Mouse (Mus musculus) megakaryocyte, embryonic 14.5 days (primary cell): ENCODE data around the gene Cyld.

Source experiments
- FLI1 ChIP-seq: IDR thresholded peaks from 2 replicates; pipeline ENCODE4 v1.6.1; 2012; ENCODE audit warnings: low read length, inconsistent platforms, mixed read lengths
- GATA1 ChIP-seq: IDR thresholded peaks from 3 replicates; pipeline ENCODE4 v1.6.1; 2012; ENCODE audit warnings: mixed read lengths, low read length, inconsistent platforms, borderline replicate concordance

DNA sequence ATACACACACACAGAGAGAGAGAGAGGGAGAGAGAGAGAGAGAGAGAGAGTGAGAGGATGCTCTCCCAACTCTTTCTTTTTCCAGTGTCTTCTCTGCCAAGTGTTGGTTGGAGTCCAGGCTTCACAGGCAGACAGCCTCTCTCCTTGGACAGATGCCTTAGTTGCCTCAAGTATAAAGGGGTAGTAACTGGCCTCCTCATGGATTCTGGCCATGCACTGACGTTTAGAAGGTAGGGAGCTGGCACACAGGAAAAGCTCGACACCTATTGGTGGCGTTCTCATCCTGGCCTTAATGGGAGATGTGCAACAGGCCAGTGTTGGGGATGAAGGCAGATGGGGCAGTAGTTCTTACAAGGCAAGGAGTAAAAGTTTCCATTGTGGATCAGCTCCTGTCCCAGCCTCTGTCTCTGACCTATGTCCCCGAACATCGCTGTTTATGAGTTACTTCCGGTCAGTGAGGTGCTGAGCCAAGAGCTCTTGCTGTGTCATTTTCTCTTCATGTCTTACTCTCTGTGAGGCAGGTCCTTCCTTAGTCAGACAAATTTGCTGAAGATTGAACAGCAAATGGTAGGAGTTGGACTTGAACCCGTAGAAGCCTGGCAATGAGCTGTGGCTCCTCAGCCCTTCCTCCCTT is 13.1 kb upstream of the Cyld start:
- no peak for TF ChIP-seq GATA1
- TF ChIP-seq FLI1, result no peak
